Comparison of ENCODE assay signal across 14 mouse cellular contexts in the genomic region with DNA sequence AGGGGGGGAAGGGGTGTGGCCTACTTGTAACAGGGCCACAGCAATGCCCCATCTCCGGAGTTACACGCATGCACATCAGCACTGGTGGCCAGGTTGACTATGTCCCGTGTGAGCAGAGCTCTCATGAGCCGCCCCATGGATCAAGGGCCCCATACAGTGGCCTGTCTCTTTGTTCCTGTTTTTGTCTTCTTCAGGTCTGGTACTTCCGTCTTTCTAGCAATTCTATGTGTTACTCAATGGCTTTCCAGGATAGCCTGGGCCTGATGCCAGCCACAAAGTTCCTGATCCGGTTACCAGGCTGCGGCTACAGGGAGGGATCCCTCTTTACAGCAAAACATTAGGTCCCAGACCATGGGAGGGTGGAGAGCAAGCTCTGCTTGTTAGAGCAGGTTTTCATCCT. TPM values are rescaled to one million over a fixed set of nuclear protein-coding genes. Genes with fewer than 3 reads are reported as not detected.
A peak's percentile ranks its signal among the peaks of the same experiment; 100 is the strongest.
DNase-seq lines count a peak whose midpoint lies in the region; ATAC-seq and TF ChIP-seq lines count a peak whose summit lies in the region.
"Had no signal": no experiment of that assay in that cellular context is flagged by ENCODE, and none has a peak within 500 bp of the region (broad histone marks: within the 10 kb centered on the region; RNA-seq: fewer than 3 reads in every experiment).

No protein-coding gene starts in this region.

- H3K9ac ChIP-seq in embryonic facial prominence, embryonic 14.5 days (ENCODE audit: low read depth, low read length) = no peak overlapping the region
- no peak overlapping the region for H3K9ac ChIP-seq in lung, postnatal 0 days (replicated peaks; ENCODE audit: low read depth)
- H3K9ac ChIP-seq: liver, embryonic 15.5 days had no signal

- no peak for TF ChIP-seq CTCF in lung, postnatal 0 days (IDR thresholded peaks at IDR 0.05)

- 75% methylated on average over 7 of the region's 7 CpGs for WGBS in embryonic facial prominence, embryonic 14.5 days
- 42% methylated on average over 7 of the region's 7 CpGs for WGBS in lung, postnatal 0 days

- no peaks in the 10 kb centered on the region for H3K36me3 ChIP-seq in embryonic facial prominence, embryonic 14.5 days (ENCODE audit: control insufficient read depth, insufficient read depth, low read length)
- H3K36me3 ChIP-seq in lung, postnatal 0 days (ENCODE audit: insufficient read depth, low read length) = no peaks in the 10 kb centered on the region
- H3K36me3 ChIP-seq: forebrain, embryonic 10.5 days; liver, embryonic 15.5 days had no signal

- no peaks in the 10 kb centered on the region for H3K27me3 ChIP-seq in embryonic facial prominence, embryonic 14.5 days (replicated peaks; ENCODE audit: control insufficient read depth, insufficient read depth, low read length)
- no peaks in the 10 kb centered on the region for H3K27me3 ChIP-seq in lung, postnatal 0 days (replicated peaks; ENCODE audit: insufficient read depth, low read length)
- H3K27me3 ChIP-seq: liver, embryonic 15.5 days; Patski had no signal

- no peak overlapping the region for H3K4me3 ChIP-seq in embryonic facial prominence, embryonic 14.5 days (ENCODE audit: low read depth, low read length)
- H3K4me3 ChIP-seq in lung, postnatal 0 days (ENCODE audit: low read depth, low read length) = no peak overlapping the region
- H3K4me3 ChIP-seq: forebrain, embryonic 10.5 days; liver, embryonic 15.5 days had no signal

- no peaks in the 10 kb centered on the region for H3K4me1 ChIP-seq in embryonic facial prominence, embryonic 14.5 days (ENCODE audit: control insufficient read depth, insufficient read depth, low read length)
- H3K4me1 ChIP-seq in lung, postnatal 0 days (ENCODE audit: insufficient read depth, low read depth, low read length) = 0 out of 2 replicates have a peak, but pooled peaks cover 3% of the 10 kb centered on the region

- TF ChIP-seq EP300 in lung, postnatal 0 days (IDR thresholded peaks at IDR 0.05) = no peak

- H3K27ac ChIP-seq in embryonic facial prominence, embryonic 14.5 days (replicated peaks; ENCODE audit: low read depth, low read length) = no peak overlapping the region
- H3K27ac ChIP-seq in lung, postnatal 0 days (ENCODE audit: low read length) = no peak overlapping the region
- H3K27ac ChIP-seq: forebrain, embryonic 10.5 days; liver, embryonic 15.5 days had no signal

- peak; percentile 35 to 49 for DNase-seq in kidney, postnatal 25 days
- DNase-seq in kidney, adult 11 months = no peak
- DNase-seq in NIH3T3 (ENCODE audit: low read depth) = peak; percentile 56
- peak; percentile 70 for DNase-seq in embryonic facial prominence, embryonic 14.5 days (ENCODE audit: low spot score)
- DNase-seq in lung, postnatal 0 days (ENCODE audit: low spot score) = peak; percentile 75
- no peak for DNase-seq in Muller cell, postnatal 12 days (ENCODE audit: inconsistent ontology term)
- no peak for DNase-seq in cerebellum, adult 8-10 months
- DNase-seq in left cerebral cortex, adult 18-20 months (ENCODE audit: low spot score in 2 of 2) = no peak
- DNase-seq: cerebellum, adult 2 months; thymus, adult 18-20 months had no signal

- peak; percentile 63 for ATAC-seq in embryonic facial prominence, embryonic 14.5 days (ENCODE audit: low read depth)
- peak; percentile 53 for ATAC-seq in lung, postnatal 0 days
- ATAC-seq: intestine, postnatal 0 days; Patski had no signal

- no peak overlapping the region for H3K4me2 ChIP-seq in embryonic facial prominence, embryonic 14.5 days (ENCODE audit: low read depth, low read length)
- no peak overlapping the region for H3K4me2 ChIP-seq in lung, postnatal 0 days (replicated peaks; ENCODE audit: low read depth, low read length)
- H3K4me2 ChIP-seq: liver, embryonic 15.5 days had no signal

- no peaks in the 10 kb centered on the region for H3K9me3 ChIP-seq in embryonic facial prominence, embryonic 14.5 days (ENCODE audit: control insufficient read depth, low read length)
- no peaks in the 10 kb centered on the region for H3K9me3 ChIP-seq in lung, postnatal 0 days (ENCODE audit: low read length)
- H3K9me3 ChIP-seq: forebrain, embryonic 10.5 days; liver, embryonic 15.5 days had no signal

RNA-seq across cellular contexts. Expression of gene Ahctf1, which starts 39.1 kb away (rescaled TPM):
- 27.3 and 27.9 TPM in 2 replicates for polyA plus RNA-seq in embryonic facial prominence, embryonic 14.5 days (2014; fragmentation: Nextera tagmentation; extraction: Ambion mirVana)
- polyA plus RNA-seq in lung, postnatal 0 days (2015; fragmentation: Nextera tagmentation; extraction: Ambion mirVana) = 9.4 and 12.7 TPM in 2 replicates
- 10 to 100 TPM; 35.8 to 37.2 TPM for total RNA-seq in left cerebral cortex, adult 18-20 months (2021)

RNA-seq across cellular contexts. Expression of gene Gm10518, which starts 39.4 kb away (rescaled TPM):
- not detected in 2 replicates for polyA plus RNA-seq in embryonic facial prominence, embryonic 14.5 days (2014; fragmentation: Nextera tagmentation; extraction: Ambion mirVana)
- polyA plus RNA-seq in lung, postnatal 0 days (2015; fragmentation: Nextera tagmentation; extraction: Ambion mirVana) = not detected in 2 replicates
- under 1 TPM in 1 of 2 experiments, not detected in 1; 0.26 TPM for total RNA-seq in left cerebral cortex, adult 18-20 months (2021)
- polyA plus RNA-seq: cerebellum, adult 2 months; intestine, postnatal 0 days had no signal

Comparison
In these comparisons a context has a peak if more than half of its experiments do, and no peak if none do; other contexts are left out.
1. DNase-seq: peak in kidney, postnatal 25 days (2 of 2), NIH3T3 (single experiment), embryonic facial prominence, embryonic 14.5 days (single experiment) and lung, postnatal 0 days (single experiment); none in kidney, adult 11 months (single experiment), Muller cell, postnatal 12 days (single experiment), cerebellum, adult 8-10 months (single experiment) and left cerebral cortex, adult 18-20 months (0 of 2).